Mouse (Mus musculus) limb, embryonic 10.5 days (tissue): ENCODE results near the gene Ehd1. TPM values are rescaled to one million over a fixed set of nuclear protein-coding genes. Genes with fewer than 3 reads are reported as not detected.

Experiments used
- DNase-seq: peaks from one replicate; pipeline ENCODE4 v3.0.0-alpha.2; 2017; ENCODE audit warnings: low spot score
- H3K27ac ChIP-seq: fragments of 300-500 bp; sonication (generic); 2 replicates; pipeline ENCODE4 v1.5.1; 2016; ENCODE audit warnings: mild to moderate bottlenecking
- H3K27me3 ChIP-seq: fragments of 300-500 bp; sonication (generic); 2 replicates; pipeline ENCODE4 v1.6.1; 2016; ENCODE audit warnings: low read depth, mild to moderate bottlenecking; ENCODE audit not compliant: poor library complexity, severe bottlenecking
- H3K36me3 ChIP-seq: fragments of 300-500 bp; sonication (generic); 2 replicates; pipeline ENCODE4 v1.6.1; 2016; ENCODE audit warnings: mild to moderate bottlenecking, moderate library complexity
- H3K4me1 ChIP-seq: fragments of 300-500 bp; sonication (generic); 2 replicates; pipeline ENCODE4 v1.6.1; 2016
- H3K4me3 ChIP-seq: fragments of 300-500 bp; sonication (generic); 2 replicates; pipeline ENCODE4 v1.5.1; 2016; ENCODE audit warnings: mild to moderate bottlenecking, moderate library complexity
- H3K9me3 ChIP-seq: fragments of 300-500 bp; sonication (generic); replicated peaks from 2 replicates; pipeline ENCODE4 v1.6.1; 2016; ENCODE audit warnings: mild to moderate bottlenecking
- WGBS: fragments of 180-500 bp; shearing (Covaris S2); methylation state at CpG from one replicate; pipeline ENCODE4 v1.1.7; 2016; 5-methylcytosine and 5-hydroxymethylcytosine counted together
- polyA plus RNA-seq: library from polyadenylated mRNA; unstranded; fragments of >200 nt; fragmentation: Nextera tagmentation; extraction: Ambion mirVana; gene quantifications from 2 replicates; pipeline ENCODE4 v1.2.1, GENCODE M21; 2016

Ehd1 gene
- polyA plus RNA-seq, 1 experiment from 2014 or later: 72.5 TPM

- H3K27me3 ChIP-seq: no peaks in the 10 kb centered on the region
- no peak for DNase-seq
- H3K4me3 ChIP-seq: no peak overlapping the region
- WGBS: 67% methylated on average over 9 of the region's 9 CpGs
- H3K36me3 ChIP-seq: peaks cover 34% of the 10 kb centered on the region
- 0 out of 2 replicates have a peak overlapping the region, but pooled peaks have one; percentile 28 for H3K27ac ChIP-seq
- peaks cover 23% of the 10 kb centered on the region for H3K4me1 ChIP-seq
- H3K9me3 ChIP-seq: no peaks in the 10 kb centered on the region
These were observed 12.3 kb upstream of the Ehd1 start for GRCm38 (mm10) chr19:6264200-6264599.

GRCm38 (mm10) chr19:6264945-6265344 lies 11.6 kb upstream of the Ehd1 start:
- H3K4me3 ChIP-seq: no peak overlapping the region
- 88% methylated on average over 8 of the region's 8 CpGs for WGBS
- H3K9me3 ChIP-seq: no peaks in the 10 kb centered on the region
- H3K36me3 ChIP-seq: peaks cover 30% of the 10 kb centered on the region
- no peak for DNase-seq
- H3K4me1 ChIP-seq: peaks cover 23% of the 10 kb centered on the region
- H3K27me3 ChIP-seq: no peaks in the 10 kb centered on the region
- H3K27ac ChIP-seq: no peak overlapping the region

GRCm38 (mm10) chr19:6265727-6266182 lies 10.8 kb upstream of the Ehd1 start:
- Histone ChIP-seq H3K4me3 (no peak overlapping the region), H3K27ac (no peak overlapping the region), H3K36me3 (peaks cover 22% of the 10 kb centered on the region), H3K4me1 (peaks cover 23% of the 10 kb centered on the region), H3K27me3 (peaks cover 1% of the 10 kb centered on the region; the same call in 1 of the 2 replicates), H3K9me3 (no peaks in the 10 kb centered on the region)
- 72% methylated on average over 6 of the region's 6 CpGs for WGBS
- DNase-seq: no peak

GRCm38 (mm10) chr19:6267306-6268169 lies 9.0 kb upstream of the Ehd1 start:
- 51% methylated on average over 11 of the region's 11 CpGs for WGBS
- Histone ChIP-seq H3K27ac (no peak overlapping the region), H3K9me3 (no peaks in the 10 kb centered on the region), H3K4me1 (peaks cover 23% of the 10 kb centered on the region), H3K27me3 (peaks cover 15% of the 10 kb centered on the region; the same call in 1 of the 2 replicates), H3K4me3 (no peak overlapping the region), H3K36me3 (peaks cover 4% of the 10 kb centered on the region)
- DNase-seq: no peak

GRCm38 (mm10) chr19:6268170-6268528 lies 8.4 kb upstream of the Ehd1 start:
- Histone ChIP-seq H3K27ac (no peak overlapping the region), H3K36me3 (no peaks in the 10 kb centered on the region), H3K27me3 (peaks cover 15% of the 10 kb centered on the region; the same call in 1 of the 2 replicates), H3K4me3 (no peak overlapping the region), H3K4me1 (peaks cover 23% of the 10 kb centered on the region), H3K9me3 (no peaks in the 10 kb centered on the region)
- DNase-seq: peak; percentile 93
- WGBS: 16% methylated on average over 8 of the region's 8 CpGs

- 89% methylated on average over 7 of the region's 7 CpGs for WGBS
- no peak for DNase-seq
- peaks cover 23% of the 10 kb centered on the region for H3K4me1 ChIP-seq
- no peak overlapping the region for H3K4me3 ChIP-seq
- H3K9me3 ChIP-seq: no peaks in the 10 kb centered on the region
- H3K27ac ChIP-seq: no peak overlapping the region
- H3K27me3 ChIP-seq: peaks cover 15% of the 10 kb centered on the region; the same call in 1 of the 2 replicates
- no peaks in the 10 kb centered on the region for H3K36me3 ChIP-seq
These were observed 7.8 kb upstream of the Ehd1 start for GRCm38 (mm10) chr19:6268670-6269132.

GRCm38 (mm10) chr19:6269798-6270475 lies 6.6 kb upstream of the Ehd1 start:
- no peak overlapping the region for H3K4me3 ChIP-seq
- H3K4me1 ChIP-seq: peaks cover 14% of the 10 kb centered on the region
- no peaks in the 10 kb centered on the region for H3K36me3 ChIP-seq
- H3K27me3 ChIP-seq: peaks cover 15% of the 10 kb centered on the region; the same call in 1 of the 2 replicates
- no peak for DNase-seq
- no peak overlapping the region for H3K27ac ChIP-seq
- H3K9me3 ChIP-seq: no peaks in the 10 kb centered on the region
- 88% methylated on average over 8 of the region's 8 CpGs for WGBS

- H3K9me3 ChIP-seq: no peaks in the 10 kb centered on the region
- H3K27ac ChIP-seq: no peak overlapping the region
- 64% methylated on average over 9 of the region's 9 CpGs for WGBS
- no peaks in the 10 kb centered on the region for H3K36me3 ChIP-seq
- no peak overlapping the region for H3K4me3 ChIP-seq
- peaks cover 15% of the 10 kb centered on the region; the same call in 1 of the 2 replicates for H3K27me3 ChIP-seq
- peaks cover 18% of the 10 kb centered on the region for H3K4me1 ChIP-seq
- DNase-seq: no peak
These were observed 5.9 kb upstream of the Ehd1 start for GRCm38 (mm10) chr19:6270661-6271060.

- H3K9me3 ChIP-seq: no peaks in the 10 kb centered on the region
- no peaks in the 10 kb centered on the region for H3K36me3 ChIP-seq
- WGBS: 35% methylated on average over 8 of the region's 8 CpGs
- peaks cover 24% of the 10 kb centered on the region for H3K4me1 ChIP-seq
- H3K4me3 ChIP-seq: no peak overlapping the region
- no peak for DNase-seq
- H3K27me3 ChIP-seq: peaks cover 15% of the 10 kb centered on the region; the same call in 1 of the 2 replicates
- no peak overlapping the region for H3K27ac ChIP-seq
These were observed 5.3 kb upstream of the Ehd1 start for GRCm38 (mm10) chr19:6271206-6271605.

GRCm38 (mm10) chr19:6272053-6272452 lies 4.5 kb upstream of the Ehd1 start:
- 68% methylated on average over 7 of the region's 7 CpGs for whole genome bisulfite sequencing
- no peak overlapping the region for H3K27ac ChIP-seq

GRCm38 (mm10) chr19:6272738-6273137 lies 3.8 kb upstream of the Ehd1 start:
- 89% methylated on average over 4 of the region's 4 CpGs for WGBS
- no peak overlapping the region for H3K27ac ChIP-seq
- no peaks in the 10 kb centered on the region for H3K9me3 ChIP-seq
- no peak overlapping the region for H3K4me3 ChIP-seq
- peaks cover 22% of the 10 kb centered on the region for H3K4me1 ChIP-seq
- no peak for DNase-seq
- H3K36me3 ChIP-seq: no peaks in the 10 kb centered on the region
- H3K27me3 ChIP-seq: peaks cover 15% of the 10 kb centered on the region; the same call in 1 of the 2 replicates

More at GRCm38 (mm10) chr19:6272053-6272452, 4.5 kb upstream of the Ehd1 start:
- Histone ChIP-seq H3K4me1 (peaks cover 25% of the 10 kb centered on the region), H3K9me3 (no peaks in the 10 kb centered on the region), H3K27me3 (peaks cover 15% of the 10 kb centered on the region; the same call in 1 of the 2 replicates), H3K4me3 (no peak overlapping the region), H3K36me3 (no peaks in the 10 kb centered on the region)
- DNase-seq: no peak

- H3K27me3 ChIP-seq: peaks cover 15% of the 10 kb centered on the region; the same call in 1 of the 2 replicates
- WGBS: 87% methylated on average over 4 of the region's 4 CpGs
- H3K9me3 ChIP-seq: no peaks in the 10 kb centered on the region
- no peak for DNase-seq
- no peaks in the 10 kb centered on the region for H3K36me3 ChIP-seq
- H3K4me3 ChIP-seq: no peak overlapping the region
- no peak overlapping the region for H3K27ac ChIP-seq
- peaks cover 28% of the 10 kb centered on the region for H3K4me1 ChIP-seq
These were observed 2.9 kb upstream of the Ehd1 start for GRCm38 (mm10) chr19:6273592-6273991.
